Mouse (Mus musculus) liver, embryonic 14.5 days (tissue): ENCODE data around the gene Ino80. TPM values are rescaled to one million over a fixed set of nuclear protein-coding genes. Genes with fewer than 3 reads are reported as not detected.

Experiments
- ATAC-seq: fragments of 200-750 bp; cut with Nextera tagmentation; 2 replicates; pipeline ENCODE4 v1.8.0; 2017; ENCODE audit warnings: moderate number of reproducible peaks, mild to moderate bottlenecking, moderate library complexity; ENCODE audit not compliant: insufficient read depth
- DNase-seq, 3 experiments: peaks; one replicate each; pipeline ENCODE4 v3.0.0-alpha.2; 2012 to 2013; ENCODE audit warnings: low read depth in 3 of 3, low spot score in 3 of 3
- H3K27ac ChIP-seq: fragments of 300-500 bp; sonication (generic); 2 replicates; pipeline ENCODE4 v1.5.1; 2014; ENCODE audit warnings: moderate library complexity, mild to moderate bottlenecking, control low read depth, inconsistent platforms
- H3K27me3 ChIP-seq: fragments of 300-500 bp; sonication (generic); 2 replicates; pipeline ENCODE4 v1.6.1; 2014; ENCODE audit warnings: mild to moderate bottlenecking, low read length, moderate library complexity; ENCODE audit not compliant: control insufficient read depth, insufficient read depth
- H3K36me3 ChIP-seq: fragments of 300-500 bp; sonication (generic); replicated peaks from 2 replicates; pipeline ENCODE4 v1.6.1; 2014; ENCODE audit warnings: low read depth; ENCODE audit not compliant: control insufficient read depth, insufficient read depth
- H3K4me1 ChIP-seq, 2 experiments: fragments of 200-500 bp in 1 of 2; fragments of 300-500 bp in 1 of 2; sonication (generic) in 1 of 2; replicated peaks; 2 replicates each; pipeline ENCODE4 v1.6.1; 2012 to 2014; ENCODE audit warnings: antibody characterized with exemption in 1 of 2, inconsistent platforms in 1 of 2, low read length in 1 of 2; ENCODE audit not compliant: control insufficient read depth in 2 of 2, insufficient read depth in 2 of 2
- H3K4me2 ChIP-seq: fragments of 300-500 bp; sonication (generic); 2 replicates; pipeline ENCODE4 v1.6.1; 2014; ENCODE audit warnings: low read depth, mild to moderate bottlenecking, control low read depth, moderate library complexity
- H3K4me3 ChIP-seq, 2 experiments: fragments of 200-500 bp in 1 of 2; fragments of 300-500 bp in 1 of 2; sonication (generic) in 1 of 2; 2 replicates each; pipeline ENCODE4 v1.5.1; 2012 to 2014; ENCODE audit warnings: low read depth in 2 of 2, low read length in 2 of 2, mild to moderate bottlenecking in 2 of 2, control low read depth in 1 of 2, inconsistent platforms in 1 of 2, moderate library complexity in 1 of 2; ENCODE audit not compliant: insufficient read depth in 1 of 2
- H3K9ac ChIP-seq: fragments of 300-500 bp; sonication (generic); replicated peaks from 2 replicates; pipeline ENCODE4 v1.6.1; 2014; ENCODE audit warnings: mild to moderate bottlenecking, control low read depth, moderate library complexity
- H3K9me3 ChIP-seq: fragments of 300-500 bp; sonication (generic); 2 replicates; pipeline ENCODE4 v1.6.1; 2016; ENCODE audit warnings: low read length, mixed read lengths; ENCODE audit not compliant: control insufficient read depth
- CTCF ChIP-seq: IDR thresholded peaks from 2 replicates; pipeline ENCODE4 v1.5.1; 2016; ENCODE audit warnings: antibody characterized with exemption, low read depth, control low read depth
- EP300 ChIP-seq: IDR thresholded peaks from 2 replicates; pipeline ENCODE4 v1.6.1; 2016; ENCODE audit warnings: antibody characterized with exemption, low read depth
- WGBS: fragments of 180-500 bp; shearing (Covaris S2); extraction: QIAGEN DNeasy Blood & Tissue Kit; methylation state at CpG from one replicate; pipeline ENCODE4 v1.1.7; 2014; ENCODE audit not compliant: insufficient replicate concordance; 5-methylcytosine and 5-hydroxymethylcytosine counted together
- polyA plus RNA-seq, 2 experiments: library from polyadenylated mRNA; depleted of rRNA in 1 of 2; stranded (reverse) in 1 of 2; unstranded in 1 of 2; fragments of >200 nt; fragmentation: Nextera tagmentation in 1 of 2; extraction: Ambion mirVana in 1 of 2; gene quantifications; 2 replicates each; pipeline versions ENCODE4 v1.2.1 to v1.2.3; 2012 to 2014

Ino80 gene
- polyA plus RNA-seq, 2 experiments, result 1.8 to 4.4 TPM

DNA sequence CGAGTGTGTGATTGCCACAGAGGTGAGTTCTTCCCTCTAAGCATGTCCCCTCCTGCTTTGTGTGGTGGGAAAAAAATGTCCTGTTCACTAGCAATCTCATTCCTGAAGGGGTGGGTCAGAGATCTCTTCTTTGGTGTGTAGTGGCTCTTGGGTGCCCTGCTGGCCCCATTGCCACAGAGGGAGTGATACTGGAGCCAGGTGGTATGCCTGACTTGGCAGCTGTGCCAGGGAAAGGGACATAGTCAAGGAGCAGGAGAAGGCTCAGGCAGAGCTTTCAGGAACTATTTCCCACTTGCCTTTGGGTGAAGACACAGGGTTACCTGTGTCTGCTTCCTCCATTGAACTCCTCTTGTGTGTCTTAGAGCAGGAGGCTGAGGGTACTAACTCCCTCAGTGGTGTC is 143.4 kb downstream of the Ino80 start:
- 53% methylated on average over 1 of the region's 1 CpGs for WGBS
- Histone ChIP-seq H3K4me2 (no peak overlapping the region), H3K36me3 (no peaks in the 10 kb centered on the region), H3K9me3 (no peaks in the 10 kb centered on the region), H3K4me1 (peaks cover 0 to 7% of the 10 kb centered on the region in 2 experiments; a peak in 2 of 4 replicates), H3K9ac (no peak overlapping the region), H3K4me3 (no peak overlapping the region), H3K27ac (no peak overlapping the region), H3K27me3 (peaks cover 22% of the 10 kb centered on the region)
- DNase-seq (no peak), ATAC-seq (no peak)
- TF ChIP-seq CTCF (no peak), EP300 (no peak)

- Histone ChIP-seq H3K27ac (no peak overlapping the region), H3K4me1 (peaks cover 0 to 4% of the 10 kb centered on the region in 2 experiments; a peak in 1 of 4 replicates), H3K4me3 (no peak overlapping the region), H3K36me3 (no peaks in the 10 kb centered on the region), H3K9me3 (no peaks in the 10 kb centered on the region), H3K27me3 (peaks cover 37% of the 10 kb centered on the region), H3K4me2 (no peak overlapping the region), H3K9ac (no peak overlapping the region)
- 72% methylated on average over 24 of the region's 24 CpGs for WGBS
- TF ChIP-seq EP300, result no peak
- no peak for TF ChIP-seq CTCF
- ATAC-seq (no peak), DNase-seq (no peak)
Observed at GRCm38 (mm10) chr2:119332177-119332661, 145.3 kb downstream of the Ino80 start.

DNA sequence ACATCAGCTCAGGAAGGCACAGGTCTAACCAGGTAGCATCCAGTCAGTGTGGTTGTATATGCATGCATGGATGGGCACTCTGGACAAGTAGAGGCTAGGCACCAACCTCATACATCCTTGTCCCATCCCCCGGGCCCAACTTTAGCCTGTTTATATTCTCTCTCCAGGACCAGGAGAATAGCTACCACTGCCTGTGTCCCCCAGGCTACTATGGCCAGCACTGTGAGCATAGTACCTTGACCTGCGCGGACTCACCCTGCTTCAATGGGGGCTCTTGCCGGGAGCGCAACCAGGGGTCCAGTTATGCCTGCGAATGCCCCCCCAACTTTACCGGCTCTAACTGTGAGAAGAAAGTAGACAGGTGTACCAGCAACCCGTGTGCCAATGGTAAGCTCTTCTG is 146.7 kb downstream of the Ino80 start:
- Histone ChIP-seq H3K4me1 (peaks cover 0 to 4% of the 10 kb centered on the region in 2 experiments; a peak in 2 of 4 replicates), H3K27me3 (peaks cover 51% of the 10 kb centered on the region), H3K4me3 (no peak overlapping the region), H3K36me3 (no peaks in the 10 kb centered on the region), H3K4me2 (no peak overlapping the region), H3K9me3 (no peaks in the 10 kb centered on the region), H3K27ac (no peak overlapping the region), H3K9ac (no peak overlapping the region)
- WGBS, result 79% methylated on average over 8 of the region's 8 CpGs
- DNase-seq, result no peak
- no peak for ATAC-seq
- no peak for TF ChIP-seq CTCF
- no peak for TF ChIP-seq EP300

- Histone ChIP-seq H3K4me2 (no peak overlapping the region), H3K9me3 (no peaks in the 10 kb centered on the region), H3K9ac (no peak overlapping the region), H3K27ac (no peak overlapping the region), H3K4me1 (peaks cover 0 to 4% of the 10 kb centered on the region in 2 experiments; a peak in 2 of 4 replicates), H3K36me3 (no peaks in the 10 kb centered on the region), H3K4me3 (no peak overlapping the region), H3K27me3 (peaks cover 65% of the 10 kb centered on the region)
- WGBS, result 53% methylated on average over 3 of the region's 3 CpGs
- DNase-seq (no peak), ATAC-seq (no peak)
- no peak for TF ChIP-seq EP300
Observed at GRCm38 (mm10) chr2:119329123-119329817, 148.2 kb downstream of the Ino80 start.

DNA sequence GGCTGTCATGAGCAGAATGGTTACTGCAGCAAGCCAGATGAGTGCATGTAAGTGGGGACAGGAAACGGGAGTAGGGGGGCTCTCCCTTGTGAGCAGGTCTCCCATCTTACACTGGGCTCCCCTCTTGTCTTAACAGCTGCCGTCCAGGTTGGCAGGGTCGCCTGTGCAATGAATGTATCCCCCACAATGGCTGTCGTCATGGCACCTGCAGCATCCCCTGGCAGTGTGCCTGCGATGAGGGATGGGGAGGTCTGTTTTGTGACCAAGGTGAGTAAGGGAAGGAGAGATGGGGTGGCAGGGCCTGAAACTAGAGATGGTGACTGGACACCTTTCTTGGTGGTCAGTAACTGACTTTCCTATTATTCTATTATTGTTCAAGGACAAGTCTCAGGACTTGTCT is 148.9 kb downstream of the Ino80 start:
- no peaks in the 10 kb centered on the region for H3K9me3 ChIP-seq
- no peak overlapping the region for H3K4me2 ChIP-seq
- TF ChIP-seq EP300, result no peak
- no peak for TF ChIP-seq CTCF
- H3K36me3 ChIP-seq, result no peaks in the 10 kb centered on the region
- H3K27me3 ChIP-seq, result peaks cover 72% of the 10 kb centered on the region
- no peak overlapping the region for H3K9ac ChIP-seq
- no peak for DNase-seq
- WGBS, result 45% methylated on average over 5 of the region's 5 CpGs
- ATAC-seq, result no peak
- H3K4me1 ChIP-seq, result peaks cover 0 to 4% of the 10 kb centered on the region in 2 experiments; a peak in 2 of 4 replicates
- no peak overlapping the region for H3K4me3 ChIP-seq
- no peak overlapping the region for H3K27ac ChIP-seq
